Mouse (Mus musculus): ENCODE data around the gene Mrpl51. TPM values are rescaled to one million over a fixed set of nuclear protein-coding genes. Genes with fewer than 3 reads are reported as not detected.
A peak's percentile ranks its signal among the peaks of the same experiment; 100 is the strongest.
"Not testable (repeated sequence)": the region's sequence is repeated elsewhere in the genome, so short reads cannot be mapped to it uniquely, and the experiment has no call there.

The Mrpl51 gene
- polyA plus RNA-seq, 1 experiment from 2014 or later = 288 TPM

DNA sequence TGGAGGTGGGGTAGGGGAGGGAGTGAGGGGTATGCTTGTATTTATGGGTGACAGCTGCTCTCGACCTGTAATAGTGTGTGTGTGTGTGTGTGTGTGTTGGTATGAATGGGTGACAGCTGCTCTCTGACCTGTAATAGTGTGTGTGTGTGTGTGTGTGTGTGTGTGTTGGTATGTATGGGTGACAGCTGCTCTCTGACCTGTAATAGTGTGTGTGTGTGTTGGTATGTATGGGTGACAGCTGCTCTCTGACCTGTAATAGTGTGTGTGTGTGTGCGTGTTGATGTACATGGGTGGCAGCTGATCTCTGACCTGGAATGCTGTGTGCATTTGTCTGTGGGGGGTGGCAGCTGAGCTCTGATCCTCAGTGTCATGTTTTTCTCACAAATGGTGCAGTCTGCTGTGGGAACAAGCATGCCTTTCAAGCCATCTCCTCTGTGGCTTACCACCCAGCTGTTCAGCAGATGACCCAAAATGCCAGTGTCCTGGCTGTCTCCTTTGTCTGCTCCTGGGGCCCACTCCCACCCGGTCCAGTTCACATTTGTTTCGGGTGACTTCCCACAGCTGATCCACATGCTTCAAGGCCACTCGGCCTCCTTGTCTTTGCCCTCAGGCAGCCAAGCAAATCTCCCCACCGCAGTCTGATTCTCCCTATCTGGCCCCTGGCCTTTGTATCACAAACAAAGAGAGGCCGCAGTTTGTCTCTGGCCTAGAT is 34.5 kb upstream of the Mrpl51 start:
- TF ChIP-seq CTCF (IDR thresholded peaks at IDR 0.05; ENCODE audit: low read depth) = no peak
- Histone ChIP-seq H3K36me3 (ENCODE audit: insufficient read depth, low read length) (peaks cover 16% of the 10 kb centered on the region; the same call in 1 of the 2 replicates), H3K4me1 (replicated peaks; ENCODE audit: insufficient read depth, low read length) (0 out of 2 replicates have a peak, but pooled peaks cover 4% of the 10 kb centered on the region), H3K27me3 (ENCODE audit: insufficient read depth, low read length) (no peaks in the 10 kb centered on the region), H3K4me3 (replicated peaks; ENCODE audit: low read depth, low read length) (no peak overlapping the region), H3K4me2 (ENCODE audit: low read length) (no peak overlapping the region), H3K27ac (no peak overlapping the region), H3K9me3 (replicated peaks; ENCODE audit: low read length) (no peaks in the 10 kb centered on the region), H3K9ac (ENCODE audit: low read depth, low read length) (no peak overlapping the region)
- 36% methylated on average over 7 of the region's 7 CpGs for WGBS
- DNase-seq (ENCODE audit: low spot score) (peak; percentile 44), ATAC-seq (replicated peaks; ENCODE audit: low FRiP score, low read depth) (no peak)

DNA sequence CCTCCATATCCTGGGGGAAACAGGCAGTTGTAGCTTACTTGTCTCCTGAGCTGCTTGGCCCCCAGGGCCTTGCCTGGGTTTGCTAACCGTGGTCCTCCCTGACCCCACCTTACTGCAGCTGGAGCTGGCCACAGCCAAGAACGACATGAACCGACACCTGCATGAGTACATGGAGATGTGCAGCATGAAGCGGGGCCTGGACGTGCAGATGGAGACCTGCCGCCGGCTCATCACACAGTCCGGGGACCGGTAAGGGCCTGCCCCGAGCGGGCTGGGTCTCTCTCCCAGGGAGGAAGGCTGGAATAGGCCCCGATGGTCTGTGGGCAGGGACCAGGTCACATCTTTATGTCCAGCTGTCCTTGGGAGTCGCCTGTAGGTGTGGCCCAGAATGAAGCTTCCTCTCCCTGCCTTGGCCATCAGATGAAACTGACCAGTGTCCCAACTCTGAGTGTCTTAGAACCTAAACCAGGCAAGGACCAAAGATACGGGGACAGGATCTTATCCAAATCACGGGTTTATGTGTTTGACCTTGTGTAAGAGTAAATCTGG is 32.6 kb upstream of the Mrpl51 start:
- Histone ChIP-seq H3K4me1 (replicated peaks; ENCODE audit: insufficient read depth, low read length) (peaks cover 8% of the 10 kb centered on the region), H3K27me3 (ENCODE audit: insufficient read depth, low read length) (no peaks in the 10 kb centered on the region), H3K36me3 (ENCODE audit: insufficient read depth, low read length) (peaks cover 20% of the 10 kb centered on the region), H3K9ac (ENCODE audit: low read depth, low read length) (no peak overlapping the region), H3K4me2 (ENCODE audit: low read length) (no peak overlapping the region), H3K9me3 (replicated peaks; ENCODE audit: low read length) (no peaks in the 10 kb centered on the region), H3K4me3 (replicated peaks; ENCODE audit: low read depth, low read length) (no peak overlapping the region), H3K27ac (no peak overlapping the region)
- DNase-seq (ENCODE audit: low spot score) (no peak), ATAC-seq (replicated peaks; ENCODE audit: low FRiP score, low read depth) (no peak)
- no peak for TF ChIP-seq CTCF (IDR thresholded peaks at IDR 0.05; ENCODE audit: low read depth)
- 75% methylated on average over 15 of the region's 15 CpGs for WGBS

GRCm38 (mm10) chr6:125159773-125160557 is 31.6 kb upstream of the Mrpl51 start:
- Histone ChIP-seq H3K36me3 (ENCODE audit: insufficient read depth, low read length) (peaks cover 22% of the 10 kb centered on the region), H3K27ac (no peak overlapping the region), H3K4me3 (replicated peaks; ENCODE audit: low read depth, low read length) (no peak overlapping the region), H3K4me2 (ENCODE audit: low read length) (no peak overlapping the region), H3K9ac (ENCODE audit: low read depth, low read length) (no peak overlapping the region), H3K9me3 (replicated peaks; ENCODE audit: low read length) (no peaks in the 10 kb centered on the region), H3K4me1 (replicated peaks; ENCODE audit: insufficient read depth, low read length) (peaks cover 13% of the 10 kb centered on the region), H3K27me3 (ENCODE audit: insufficient read depth, low read length) (no peaks in the 10 kb centered on the region)
- TF ChIP-seq CTCF (IDR thresholded peaks at IDR 0.05; ENCODE audit: low read depth) = no peak
- WGBS = 80% methylated on average over 7 of the region's 7 CpGs
- no peak for ATAC-seq (replicated peaks; ENCODE audit: low FRiP score, low read depth)
- DNase-seq (ENCODE audit: low spot score) = no peak

- Histone ChIP-seq H3K4me1 (replicated peaks; ENCODE audit: insufficient read depth, low read length) (peaks cover 13% of the 10 kb centered on the region), H3K27me3 (ENCODE audit: insufficient read depth, low read length) (no peaks in the 10 kb centered on the region), H3K9me3 (replicated peaks; ENCODE audit: low read length) (no peaks in the 10 kb centered on the region), H3K36me3 (ENCODE audit: insufficient read depth, low read length) (peaks cover 22% of the 10 kb centered on the region), H3K9ac (ENCODE audit: low read depth, low read length) (no peak overlapping the region), H3K4me2 (ENCODE audit: low read length) (no peak overlapping the region), H3K4me3 (replicated peaks; ENCODE audit: low read depth, low read length) (no peak overlapping the region), H3K27ac (no peak overlapping the region)
- DNase-seq (ENCODE audit: low spot score) = no peak
- TF ChIP-seq CTCF (IDR thresholded peaks at IDR 0.05; ENCODE audit: low read depth) = no peak
- WGBS = 44% methylated on average over 10 of the region's 10 CpGs
- no peak for ATAC-seq (replicated peaks; ENCODE audit: low FRiP score, low read depth)
Observed at GRCm38 (mm10) chr6:125160558-125160853, 31.1 kb upstream of the Mrpl51 start.

GRCm38 (mm10) chr6:125160854-125161760 is 30.5 kb upstream of the Mrpl51 start:
- TF ChIP-seq CTCF (IDR thresholded peaks at IDR 0.05; ENCODE audit: low read depth) = no peak
- Histone ChIP-seq H3K4me3 (replicated peaks; ENCODE audit: low read depth, low read length) (no peak overlapping the region), H3K9ac (ENCODE audit: low read depth, low read length) (no peak overlapping the region), H3K27ac (peak overlapping the region; percentile 21; the same call in 1 of the 2 replicates), H3K4me2 (ENCODE audit: low read length) (no peak overlapping the region), H3K36me3 (ENCODE audit: insufficient read depth, low read length) (peaks cover 22% of the 10 kb centered on the region), H3K27me3 (ENCODE audit: insufficient read depth, low read length) (no peaks in the 10 kb centered on the region), H3K9me3 (replicated peaks; ENCODE audit: low read length) (no peaks in the 10 kb centered on the region), H3K4me1 (replicated peaks; ENCODE audit: insufficient read depth, low read length) (peaks cover 15% of the 10 kb centered on the region)
- DNase-seq (ENCODE audit: low spot score) = peak; percentile 82
- 27% methylated on average over 22 of the region's 22 CpGs for WGBS
- no peak for ATAC-seq (replicated peaks; ENCODE audit: low FRiP score, low read depth)

- not testable (repeated sequence) for H3K9ac ChIP-seq (ENCODE audit: low read depth, low read length); H3K9me3 ChIP-seq (replicated peaks; ENCODE audit: low read length); H3K4me3 ChIP-seq (replicated peaks; ENCODE audit: low read depth, low read length); H3K27ac ChIP-seq; ATAC-seq (replicated peaks; ENCODE audit: low FRiP score, low read depth); H3K4me2 ChIP-seq (ENCODE audit: low read length); H3K27me3 ChIP-seq (ENCODE audit: insufficient read depth, low read length)
- peaks cover 22% of the 10 kb centered on the region for H3K36me3 ChIP-seq (ENCODE audit: insufficient read depth, low read length)
- 13% methylated on average over 3 of the region's 5 CpGs for WGBS
- peak; percentile 73 for TF ChIP-seq CTCF (IDR thresholded peaks at IDR 0.05; ENCODE audit: low read depth)
- DNase-seq (ENCODE audit: low spot score) = peak; percentile 83
- peaks cover 22% of the 10 kb centered on the region for H3K4me1 ChIP-seq (replicated peaks; ENCODE audit: insufficient read depth, low read length)
Observed at GRCm38 (mm10) chr6:125161971-125162370, 29.6 kb upstream of the Mrpl51 start.

DNA sequence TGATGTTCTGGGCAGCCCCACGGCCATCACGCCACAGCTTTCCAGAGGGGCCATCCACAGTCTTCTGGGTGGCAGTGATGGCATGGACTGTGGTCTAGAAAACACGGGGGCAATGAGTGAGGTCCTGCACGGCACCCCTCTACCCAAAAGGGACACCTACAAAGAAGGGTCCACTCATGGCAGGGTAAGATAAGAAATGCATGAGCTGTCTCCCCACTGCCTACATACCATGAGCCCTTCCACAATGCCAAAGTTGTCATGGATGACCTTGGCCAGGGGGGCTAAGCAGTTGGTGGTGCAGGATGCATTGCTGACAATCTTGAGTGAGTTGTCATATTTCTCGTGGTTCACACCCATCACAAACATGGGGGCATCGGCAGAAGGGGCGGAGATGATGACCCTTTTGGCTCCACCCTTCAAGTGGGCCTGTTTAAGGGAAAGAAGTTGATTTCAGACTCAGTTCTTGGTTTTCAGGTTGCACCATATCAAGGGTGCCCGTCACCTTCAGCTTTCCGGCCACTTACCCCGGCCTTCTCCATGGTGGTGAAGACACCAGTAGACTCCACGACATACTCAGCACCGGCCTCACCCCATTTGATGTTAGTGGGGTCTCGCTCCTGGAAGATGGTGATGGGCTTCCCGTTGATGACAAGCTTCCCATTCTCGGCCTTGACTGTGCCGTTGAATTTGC is 28.8 kb upstream of the Mrpl51 start:
- not testable (repeated sequence) for H3K4me2 ChIP-seq (ENCODE audit: low read length); H3K9me3 ChIP-seq (replicated peaks; ENCODE audit: low read length); H3K9ac ChIP-seq (ENCODE audit: low read depth, low read length); ATAC-seq (replicated peaks; ENCODE audit: low FRiP score, low read depth); DNase-seq (ENCODE audit: low spot score); H3K27ac ChIP-seq; H3K27me3 ChIP-seq (ENCODE audit: insufficient read depth, low read length); H3K4me3 ChIP-seq (replicated peaks; ENCODE audit: low read depth, low read length)
- Histone ChIP-seq H3K36me3 (ENCODE audit: insufficient read depth, low read length) (peaks cover 22% of the 10 kb centered on the region), H3K4me1 (replicated peaks; ENCODE audit: insufficient read depth, low read length) (peaks cover 29% of the 10 kb centered on the region)
- WGBS = 78% methylated on average over 10 of the region's 16 CpGs
